Mouse (Mus musculus) liver, adult 2 months (tissue): ENCODE results near the gene Lrig3.

Experiments
- CTCF ChIP-seq: fragments of 200-500 bp; IDR thresholded peaks from 2 replicates; pipeline ENCODE4 v1.5.1; 2011; ENCODE audit warnings: low read depth, low read length, control low read depth
- POLR2A ChIP-seq: fragments of 200-500 bp; IDR thresholded peaks from 2 replicates; pipeline ENCODE4 v1.6.1; 2011; ENCODE audit warnings: low read length, control low read depth; ENCODE audit not compliant: insufficient read depth; ENCODE audit errors: extremely low read depth

DNA sequence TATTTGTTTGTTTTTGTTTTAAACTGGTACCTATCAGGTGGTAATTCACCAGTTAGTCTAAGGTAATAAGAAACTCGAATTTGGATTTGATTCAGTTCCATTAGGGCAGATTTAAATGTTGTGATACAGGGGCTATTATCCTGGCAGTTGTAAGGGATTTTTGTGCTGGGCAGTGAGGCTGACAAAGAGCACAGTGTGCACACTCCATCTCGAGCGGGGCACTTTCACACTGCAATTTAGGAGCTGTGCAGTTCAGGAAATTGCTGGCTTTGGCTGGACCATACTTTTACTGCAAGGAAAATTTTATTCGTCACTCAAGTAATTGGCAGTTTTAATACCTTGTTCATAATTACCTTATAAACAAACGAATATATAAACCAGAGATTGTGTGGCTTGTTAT lies 24.4 kb downstream of the Lrig3 start:
- no peak for TF ChIP-seq POLR2A
- TF ChIP-seq CTCF = no peak
